ENCODE assay signal across 8 mouse cellular contexts in the genomic region with DNA sequence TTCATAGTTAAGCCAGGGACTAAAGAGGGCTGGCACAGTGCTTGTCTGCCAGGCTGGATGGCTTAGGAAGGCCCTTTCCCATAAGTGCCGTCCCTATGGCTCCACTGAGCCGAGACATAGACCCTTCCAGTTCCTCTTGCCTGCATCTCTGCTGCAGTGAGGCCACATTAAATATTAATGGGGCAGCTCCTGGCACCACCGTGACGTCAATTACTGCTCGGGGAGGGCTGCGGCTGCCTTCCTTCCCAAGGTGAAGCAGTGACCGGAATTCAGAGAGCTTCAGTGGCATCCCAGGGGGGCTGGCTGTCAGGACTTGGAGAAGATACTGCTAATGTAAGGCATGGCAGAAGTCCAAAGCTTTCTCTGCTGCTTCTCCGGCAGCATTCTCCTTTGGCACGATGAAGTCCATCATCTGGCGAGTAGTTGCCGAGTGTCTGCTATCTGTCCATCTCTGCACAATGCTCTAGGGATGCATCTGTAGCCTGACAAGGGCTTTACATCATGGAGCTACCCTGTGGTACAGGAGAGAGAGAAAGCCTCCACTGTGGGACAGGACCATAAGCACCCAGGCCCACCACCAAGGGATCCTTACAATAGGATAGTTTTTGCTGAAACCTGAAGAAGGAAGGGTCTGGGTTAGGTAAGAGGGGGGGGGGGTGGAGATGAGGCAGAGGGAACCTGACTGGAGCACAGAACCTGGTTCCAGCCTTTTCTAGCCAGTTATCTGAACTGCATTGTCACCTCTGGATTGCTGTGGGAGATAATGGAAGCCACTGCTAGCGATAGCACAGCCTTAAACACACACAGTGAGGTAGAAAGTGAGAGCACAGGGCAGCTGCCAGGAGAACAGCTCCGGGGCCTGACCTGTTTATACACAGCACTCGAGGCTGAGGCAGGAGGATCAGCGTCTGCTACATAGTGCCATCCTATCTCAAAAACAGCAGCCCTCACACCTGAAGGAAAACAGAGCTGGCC. TPM values are rescaled to one million over a fixed set of nuclear protein-coding genes. Genes with fewer than 3 reads are reported as not detected.
DNase-seq lines count a peak whose midpoint lies in the region.

No protein-coding gene starts in this region.

- H3K9me3 ChIP-seq in forebrain, embryonic 10.5 days = no peaks in the 10 kb centered on the region

- 41% methylated on average over 15 of the region's 15 CpGs for WGBS in forebrain, embryonic 10.5 days

- H3K27ac ChIP-seq in forebrain, embryonic 10.5 days = peak overlapping the region; percentile 62

- H3K27me3 ChIP-seq in forebrain, embryonic 10.5 days (ENCODE audit: poor library complexity, severe bottlenecking) = peaks cover 25% of the 10 kb centered on the region

- peaks cover 33% of the 10 kb centered on the region for H3K4me1 ChIP-seq in forebrain, embryonic 10.5 days

- DNase-seq in ES-CJ7 (ENCODE audit: low read depth, low spot score) (peak; percentile 63), MN1 (ENCODE audit: low spot score) (peak; percentile 98)
- DNase-seq in forebrain, embryonic 10.5 days (ENCODE audit: extremely low spot score, low spot score) = no peak
- DNase-seq in kidney, postnatal 25 days = peak; percentile 40 to 57
- no peak for DNase-seq in Muller cell, postnatal 12 days (ENCODE audit: inconsistent ontology term)
- no peak for DNase-seq in layer of hippocampus, adult 11-12 months (ENCODE audit: low spot score)
- no peak for DNase-seq in frontal cortex, postnatal 10 days (ENCODE audit: low spot score in 2 of 2)
- no peak for DNase-seq in spleen, postnatal 10 days (ENCODE audit: low spot score in 2 of 2)

- no peak overlapping the region for H3K4me3 ChIP-seq in forebrain, embryonic 10.5 days

- no peaks in the 10 kb centered on the region for H3K36me3 ChIP-seq in forebrain, embryonic 10.5 days (replicated peaks)

RNA-seq across cellular contexts. Expression of a gene that starts 7.2 kb away (rescaled TPM):
- 440 and 451 TPM in 2 replicates for polyA plus RNA-seq in forebrain, embryonic 10.5 days (2016; fragmentation: Nextera tagmentation; extraction: Ambion mirVana)

Comparison
In these comparisons a context has a peak if more than half of its experiments do, and no peak if none do; other contexts are left out.
1. DNase-seq: peak in ES-CJ7 (single experiment), MN1 (single experiment) and kidney, postnatal 25 days (2 of 2); none in forebrain, embryonic 10.5 days (single experiment), Muller cell, postnatal 12 days (single experiment), layer of hippocampus, adult 11-12 months (single experiment), frontal cortex, postnatal 10 days (0 of 2) and spleen, postnatal 10 days (0 of 2).